Mouse (Mus musculus) lung, embryonic 16.5 days (tissue): ENCODE results near the gene Gm49325. TPM values are rescaled to one million over a fixed set of nuclear protein-coding genes. Genes with fewer than 3 reads are reported as not detected.

Experiments used
- ATAC-seq: fragments of 200-750 bp; cut with Nextera tagmentation; 2 replicates; pipeline ENCODE4 v1.8.0; 2017; ENCODE audit warnings: low read depth, mild to moderate bottlenecking, moderate library complexity
- H3K27ac ChIP-seq: fragments of 300-500 bp; sonication (generic); 2 replicates; pipeline ENCODE4 v1.5.1; 2014; ENCODE audit warnings: mild to moderate bottlenecking, control low read depth, low read length
- H3K27me3 ChIP-seq: fragments of 300-500 bp; sonication (generic); 2 replicates; pipeline ENCODE4 v1.6.1; 2014; ENCODE audit warnings: low read depth, low read length, mixed read lengths; ENCODE audit not compliant: control insufficient read depth, insufficient read depth
- H3K36me3 ChIP-seq: fragments of 300-500 bp; sonication (generic); 2 replicates; pipeline ENCODE4 v1.6.1; 2014; ENCODE audit warnings: low read length; ENCODE audit not compliant: control insufficient read depth, insufficient read depth
- H3K4me1 ChIP-seq: fragments of 300-500 bp; sonication (generic); replicated peaks from 2 replicates; pipeline ENCODE4 v1.6.1; 2014; ENCODE audit warnings: low read length, mixed read lengths; ENCODE audit not compliant: control insufficient read depth, insufficient read depth
- H3K4me2 ChIP-seq: fragments of 300-500 bp; sonication (generic); 2 replicates; pipeline ENCODE4 v1.6.1; 2014; ENCODE audit warnings: low read depth, low read length, control low read depth
- H3K4me3 ChIP-seq: fragments of 300-500 bp; sonication (generic); 2 replicates; pipeline ENCODE4 v1.5.1; 2014; ENCODE audit warnings: mild to moderate bottlenecking, low read length, control low read depth
- H3K9ac ChIP-seq: fragments of 300-500 bp; sonication (generic); 2 replicates; pipeline ENCODE4 v1.6.1; 2014; ENCODE audit warnings: low read length, control low read depth
- H3K9me3 ChIP-seq: fragments of 300-500 bp; sonication (generic); 2 replicates; pipeline ENCODE4 v1.6.1; 2016; ENCODE audit warnings: low read length; ENCODE audit not compliant: control insufficient read depth
- WGBS: fragments of 180-500 bp; shearing (Covaris S2); extraction: QIAGEN DNeasy Blood & Tissue Kit; methylation state at CpG from one replicate; pipeline ENCODE4 v1.1.7; 2014; 5-methylcytosine and 5-hydroxymethylcytosine counted together
- polyA plus RNA-seq: library from polyadenylated mRNA; unstranded; fragments of >200 nt; fragmentation: Nextera tagmentation; extraction: Ambion mirVana; gene quantifications from 2 replicates; pipeline ENCODE4 v1.2.1, GENCODE M21; 2015

The Gm49325 gene
- polyA plus RNA-seq, 1 experiment from 2014 or later: 2.4 TPM

DNA sequence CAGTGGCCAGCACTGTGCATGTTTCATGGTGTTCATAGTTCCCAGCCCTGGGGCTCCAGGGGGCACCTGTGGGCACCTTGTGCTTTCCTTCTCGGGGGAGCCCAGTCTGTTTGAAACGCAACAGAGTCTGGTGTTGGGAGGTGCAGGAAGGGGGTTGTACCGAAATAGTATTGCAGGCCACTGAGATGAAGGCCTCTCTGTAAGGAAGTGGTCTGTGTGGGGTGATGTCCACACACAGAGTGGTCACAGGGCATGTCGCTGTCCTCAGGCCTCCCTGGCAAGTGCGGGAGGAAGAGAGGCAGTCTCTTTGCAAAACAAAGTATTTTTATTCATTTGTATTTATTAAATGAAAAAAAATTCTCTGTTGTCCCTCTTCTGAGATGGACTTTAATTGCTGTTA is 39.6 kb downstream of the Gm49325 start:
- Histone ChIP-seq H3K27ac (no peak overlapping the region), H3K27me3 (no peaks in the 10 kb centered on the region), H3K4me2 (no peak overlapping the region), H3K4me1 (no peaks in the 10 kb centered on the region), H3K9me3 (no peaks in the 10 kb centered on the region), H3K36me3 (peaks cover 34% of the 10 kb centered on the region), H3K4me3 (no peak overlapping the region), H3K9ac (no peak overlapping the region)
- ATAC-seq: no peak
- WGBS: 91% methylated on average over 5 of the region's 5 CpGs

DNA sequence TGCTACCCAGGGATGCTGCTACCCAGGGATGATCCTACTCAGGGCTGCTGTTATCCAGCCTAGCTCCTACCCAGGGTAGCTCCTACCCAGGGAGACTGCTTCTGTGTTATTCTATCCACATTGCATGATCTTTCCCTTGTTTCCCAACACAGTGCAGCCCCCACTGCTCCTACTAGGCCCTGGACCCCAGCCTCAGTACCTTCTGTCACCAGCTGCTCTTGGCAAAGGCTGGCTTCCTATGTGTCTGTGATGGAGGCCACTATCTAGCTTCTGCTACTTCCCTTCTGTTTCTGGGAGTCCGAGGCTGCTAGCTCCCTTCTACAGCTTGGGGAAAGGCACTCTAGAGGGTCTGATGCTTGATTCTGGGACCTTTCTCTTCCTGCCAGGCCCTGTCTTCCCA is 41.5 kb downstream of the Gm49325 start:
- H3K27me3 ChIP-seq: no peaks in the 10 kb centered on the region

DNA sequence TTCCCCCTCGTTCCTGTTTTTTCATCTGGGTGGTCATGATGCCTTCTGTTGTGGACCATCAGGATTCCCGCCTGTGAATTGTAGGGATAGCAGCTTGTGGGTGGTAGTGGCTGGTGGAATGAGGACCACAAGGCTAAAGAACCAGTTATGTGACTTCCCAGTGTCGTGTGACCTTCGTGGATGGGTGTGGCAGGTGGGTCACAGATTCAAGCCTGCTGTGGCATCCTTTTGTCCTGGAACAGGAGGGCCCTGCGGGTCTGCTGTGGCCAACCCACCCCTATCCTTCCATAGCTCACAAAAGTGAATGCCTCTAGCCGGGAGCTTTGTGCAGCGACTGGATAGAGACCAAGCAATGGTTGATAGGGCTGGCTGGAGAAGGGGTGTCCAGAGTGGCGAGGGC is 41.9 kb downstream of the Gm49325 start:
- no peak overlapping the region for H3K27ac ChIP-seq
- H3K9ac ChIP-seq: no peak overlapping the region
- no peak for ATAC-seq
- H3K4me2 ChIP-seq: no peak overlapping the region
- H3K36me3 ChIP-seq: peaks cover 26% of the 10 kb centered on the region
- no peaks in the 10 kb centered on the region for H3K4me1 ChIP-seq
- no peak overlapping the region for H3K4me3 ChIP-seq
- H3K27me3 ChIP-seq: no peaks in the 10 kb centered on the region
- WGBS: 84% methylated on average over 8 of the region's 8 CpGs
- H3K9me3 ChIP-seq: no peaks in the 10 kb centered on the region

More for the DNA sequence above, 41.5 kb downstream of the Gm49325 start:
- WGBS: 61% methylated on average over 1 of the region's 1 CpGs
- ATAC-seq: no peak
- Histone ChIP-seq H3K27ac (no peak overlapping the region), H3K36me3 (peaks cover 26% of the 10 kb centered on the region), H3K4me1 (no peaks in the 10 kb centered on the region), H3K4me2 (no peak overlapping the region), H3K9me3 (no peaks in the 10 kb centered on the region), H3K9ac (no peak overlapping the region), H3K4me3 (no peak overlapping the region)

DNA sequence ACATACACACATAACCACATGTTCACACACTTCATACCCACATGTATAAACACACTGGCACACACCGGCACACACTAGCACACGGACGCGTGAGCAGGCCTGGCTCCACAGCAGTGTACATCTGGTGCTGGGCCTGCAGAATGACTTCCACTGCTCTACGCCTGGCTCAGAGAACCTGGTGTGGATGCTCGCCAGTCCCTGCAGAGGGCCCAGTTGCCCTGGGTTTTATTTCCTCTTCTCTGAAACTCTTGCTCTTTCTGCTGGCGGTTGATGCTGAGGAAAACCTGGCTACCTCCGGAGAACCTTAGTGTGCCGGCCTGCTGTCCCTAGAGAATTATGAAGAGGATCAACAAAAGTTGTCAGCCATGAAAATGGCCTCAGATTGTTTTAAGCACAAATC is 46.0 kb downstream of the Gm49325 start:
- no peaks in the 10 kb centered on the region for H3K27me3 ChIP-seq
- no peaks in the 10 kb centered on the region for H3K4me1 ChIP-seq
- no peaks in the 10 kb centered on the region for H3K9me3 ChIP-seq
- H3K9ac ChIP-seq: no peak overlapping the region
- H3K36me3 ChIP-seq: no peaks in the 10 kb centered on the region
- no peak overlapping the region for H3K4me3 ChIP-seq
- H3K4me2 ChIP-seq: no peak overlapping the region
- no peak overlapping the region for H3K27ac ChIP-seq
- WGBS: 82% methylated on average over 9 of the region's 9 CpGs
- no peak for ATAC-seq

DNA sequence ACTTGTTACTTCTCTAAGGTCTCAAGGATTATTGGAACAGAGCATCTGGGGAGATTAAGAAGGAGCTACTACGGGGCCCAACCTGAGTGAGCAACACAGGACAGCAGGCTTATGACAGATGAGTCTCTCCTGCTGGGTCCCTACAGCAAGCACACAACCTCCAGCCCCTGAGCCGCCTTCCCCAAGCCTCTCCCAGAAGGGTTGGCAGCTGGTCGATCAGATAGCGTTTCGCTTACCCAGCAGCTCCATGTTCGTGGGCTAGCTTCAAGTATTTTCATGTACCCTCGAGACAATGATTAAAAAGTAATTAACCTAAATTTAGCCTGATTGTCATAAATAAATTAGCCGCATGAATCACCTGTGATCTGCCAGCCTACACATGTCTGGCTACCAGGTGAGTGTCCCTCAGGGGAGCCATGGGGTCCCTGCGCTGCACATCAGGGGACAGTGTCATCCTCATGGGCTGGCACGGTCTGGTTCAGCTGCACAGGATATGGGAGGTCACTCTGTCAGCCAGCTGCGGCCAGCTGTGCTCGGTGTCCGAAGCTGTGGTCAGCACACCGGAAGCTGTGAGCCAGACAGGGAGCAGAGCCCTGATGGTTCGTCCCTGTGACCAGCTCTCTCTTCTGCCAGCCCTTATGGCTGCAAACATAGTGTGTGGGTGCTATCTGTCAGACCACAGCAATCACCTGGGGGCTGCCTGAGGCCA is 52.4 kb downstream of the Gm49325 start:
- Histone ChIP-seq H3K9ac (no peak overlapping the region), H3K36me3 (no peaks in the 10 kb centered on the region), H3K4me3 (no peak overlapping the region), H3K27me3 (no peaks in the 10 kb centered on the region), H3K4me1 (no peaks in the 10 kb centered on the region), H3K9me3 (no peaks in the 10 kb centered on the region), H3K4me2 (no peak overlapping the region), H3K27ac (no peak overlapping the region)
- 48% methylated on average over 15 of the region's 15 CpGs for WGBS
- peak; percentile 92 for ATAC-seq

DNA sequence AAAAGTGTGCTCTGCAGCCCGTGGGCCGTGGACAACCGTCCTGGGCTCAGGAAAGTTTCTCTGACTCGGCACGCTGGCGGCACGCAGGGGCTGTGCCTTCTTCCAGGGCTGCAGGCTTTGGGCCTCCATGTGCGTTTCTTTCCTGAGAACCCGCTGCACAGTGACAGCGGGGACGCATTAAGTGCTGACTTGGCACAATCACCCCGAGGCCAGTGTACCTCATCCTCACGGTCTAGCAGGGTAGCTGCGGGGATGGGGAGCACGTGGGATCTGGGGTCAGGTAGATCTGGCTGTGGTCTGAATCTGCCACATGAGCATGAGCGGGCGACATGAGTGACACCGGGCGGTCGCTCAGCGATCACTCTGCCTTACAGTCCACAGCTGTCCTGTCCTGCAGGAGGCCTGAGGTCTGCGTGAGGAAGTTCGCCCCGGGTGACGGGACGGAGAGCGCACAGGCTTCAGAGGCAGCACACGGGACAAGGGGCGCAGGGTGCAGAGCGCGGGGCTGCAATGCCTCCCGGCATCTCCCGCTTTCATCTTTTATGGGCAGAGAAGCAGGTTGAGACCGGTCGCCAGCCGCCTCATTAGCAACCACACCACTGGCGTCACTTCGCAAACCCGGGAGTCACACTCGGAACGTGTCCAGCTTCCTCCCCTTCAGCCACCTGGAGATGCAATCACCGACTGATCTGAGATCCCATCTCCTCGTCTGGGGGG is 58.1 kb downstream of the Gm49325 start:
- Histone ChIP-seq H3K4me3 (no peak overlapping the region), H3K36me3 (no peaks in the 10 kb centered on the region), H3K9me3 (no peaks in the 10 kb centered on the region), H3K27ac (no peak overlapping the region), H3K4me2 (no peak overlapping the region), H3K27me3 (peaks cover 4% of the 10 kb centered on the region), H3K4me1 (no peaks in the 10 kb centered on the region), H3K9ac (no peak overlapping the region)
- 34% methylated on average over 43 of the region's 43 CpGs for WGBS
- ATAC-seq: no peak

DNA sequence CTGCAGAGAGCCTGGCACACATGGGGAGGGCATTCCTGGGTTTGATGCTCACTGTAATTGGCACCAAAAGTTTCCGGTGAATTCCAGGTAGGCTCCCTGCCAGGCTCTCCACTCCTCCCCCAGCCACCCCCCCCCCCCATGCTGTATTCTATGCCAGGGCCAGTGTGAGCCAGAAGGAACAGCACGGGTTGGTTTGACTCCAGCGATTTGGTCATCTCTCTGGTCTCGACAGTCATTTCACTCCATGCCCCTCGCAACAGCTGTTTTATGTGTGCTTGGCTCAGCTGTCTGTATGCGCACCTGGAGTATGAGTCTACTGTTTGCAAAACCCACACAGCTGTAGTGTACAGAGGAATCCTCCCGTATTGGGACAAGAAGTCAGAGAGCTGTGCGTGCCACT is 60.3 kb downstream of the Gm49325 start:
- H3K36me3 ChIP-seq: no peaks in the 10 kb centered on the region
- H3K4me2 ChIP-seq: no peak overlapping the region
- no peak overlapping the region for H3K9ac ChIP-seq
- peaks cover 4% of the 10 kb centered on the region for H3K27me3 ChIP-seq
- no peak overlapping the region for H3K4me3 ChIP-seq
- WGBS: 55% methylated on average over 8 of the region's 8 CpGs
- no peak overlapping the region for H3K27ac ChIP-seq
- H3K4me1 ChIP-seq: no peaks in the 10 kb centered on the region
- no peak for ATAC-seq
- no peaks in the 10 kb centered on the region for H3K9me3 ChIP-seq

DNA sequence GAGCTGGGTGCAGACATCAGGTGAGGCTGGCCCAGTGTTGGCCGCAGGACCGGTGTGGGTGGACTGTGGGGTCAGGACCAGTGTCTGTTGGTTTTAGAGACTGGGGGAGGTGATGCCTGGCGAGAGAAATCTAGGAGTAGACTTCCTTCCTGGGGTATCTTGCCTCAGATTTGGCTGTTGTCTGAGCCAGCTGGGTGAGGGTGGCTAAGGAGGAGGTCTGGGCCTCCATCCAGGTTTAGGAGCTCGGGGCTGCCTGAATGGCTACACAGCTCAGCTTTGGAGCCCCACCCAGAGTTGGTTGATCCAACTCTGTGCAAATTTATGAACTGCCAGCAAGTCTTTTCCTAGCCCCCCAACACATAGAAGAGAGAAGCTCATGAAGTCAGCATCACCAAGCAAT is 61.4 kb downstream of the Gm49325 start:
- H3K9ac ChIP-seq: no peak overlapping the region
- H3K27ac ChIP-seq: no peak overlapping the region
- ATAC-seq: no peak
- no peak overlapping the region for H3K4me2 ChIP-seq
- WGBS: 69% methylated on average over 4 of the region's 4 CpGs
- H3K4me1 ChIP-seq: no peaks in the 10 kb centered on the region
- H3K36me3 ChIP-seq: no peaks in the 10 kb centered on the region
- no peak overlapping the region for H3K4me3 ChIP-seq
- no peaks in the 10 kb centered on the region for H3K9me3 ChIP-seq
- peaks cover 4% of the 10 kb centered on the region for H3K27me3 ChIP-seq

DNA sequence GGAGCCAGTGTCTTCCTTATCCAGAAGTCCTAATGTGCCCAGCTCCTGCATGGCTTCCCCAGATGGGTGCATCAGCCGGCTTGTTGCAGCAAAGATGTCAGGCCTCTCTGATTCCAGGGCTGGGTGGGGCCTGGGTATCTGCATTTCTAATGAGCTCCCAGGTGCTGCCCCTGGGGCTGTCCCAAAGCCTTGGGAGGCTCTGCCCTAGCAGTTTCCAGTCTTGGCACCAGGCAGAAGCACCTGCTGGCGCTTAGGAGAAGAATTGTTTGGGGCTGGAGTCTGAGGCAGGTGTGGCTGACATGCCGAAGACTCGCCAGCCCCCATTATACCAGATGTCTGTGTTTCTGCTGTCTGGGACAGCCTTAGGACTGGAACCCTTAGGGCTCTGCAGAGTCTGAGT is 64.7 kb downstream of the Gm49325 start:
- H3K27me3 ChIP-seq: no peaks in the 10 kb centered on the region; the same call in 1 of the 2 replicates
- no peaks in the 10 kb centered on the region for H3K9me3 ChIP-seq
- H3K27ac ChIP-seq: no peak overlapping the region
- no peaks in the 10 kb centered on the region for H3K36me3 ChIP-seq
- no peak for ATAC-seq
- 53% methylated on average over 4 of the region's 4 CpGs for WGBS
- no peaks in the 10 kb centered on the region for H3K4me1 ChIP-seq
- no peak overlapping the region for H3K4me2 ChIP-seq
- H3K4me3 ChIP-seq: no peak overlapping the region
- H3K9ac ChIP-seq: no peak overlapping the region
